Mouse (Mus musculus): ENCODE measurements around the gene Tmem135.
A peak's percentile ranks its signal among the peaks of the same experiment; 100 is the strongest.

DNA sequence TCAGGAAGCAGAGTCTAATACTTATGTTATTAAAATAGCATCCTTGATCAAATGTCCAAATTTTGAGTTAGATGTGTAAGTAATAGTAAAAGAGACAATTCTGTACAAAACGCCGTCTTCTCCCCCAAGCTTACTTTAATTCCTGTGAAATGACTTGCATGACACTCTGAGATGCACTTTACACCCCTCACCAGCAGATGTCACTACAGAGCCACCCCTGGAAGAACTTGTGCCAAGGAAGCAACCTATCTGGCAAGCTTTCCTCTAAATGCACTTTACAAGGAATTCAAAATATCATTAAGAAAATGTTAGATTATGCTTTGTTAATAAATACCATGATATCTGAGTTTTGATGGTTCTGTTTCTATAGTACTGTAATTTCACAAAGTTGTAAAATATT is 235.4 kb downstream of the Tmem135 start:
- no peak for TF ChIP-seq TAL1 (conservative IDR thresholded peaks at IDR 0.05; ENCODE audit: low read depth, low read length)
- peak; percentile 91 for TF ChIP-seq CTCF (IDR thresholded peaks at IDR 0.05; ENCODE audit: low read depth, low read length)

Measured in G1E (cell line).